Mouse (Mus musculus) thymus, adult 2 months (tissue): Measurements from ENCODE around the gene Mpzl1. TPM values are rescaled to one million over a fixed set of nuclear protein-coding genes. Genes with fewer than 3 reads are reported as not detected.

Source experiments
- DNase-seq: peaks from one replicate; pipeline ENCODE4 v3.0.0; 2021
- H3K27ac ChIP-seq: fragments of 200-500 bp; 2 replicates; pipeline ENCODE4 v1.5.1; 2012; ENCODE audit warnings: low read length, control low read depth; ENCODE audit not compliant: control insufficient read depth, insufficient read depth
- H3K27me3 ChIP-seq: fragments of 200-500 bp; 2 replicates; pipeline ENCODE4 v1.6.1; 2012; ENCODE audit warnings: mild to moderate bottlenecking, low read length, moderate library complexity, mixed read lengths; ENCODE audit not compliant: control insufficient read depth, insufficient read depth
- H3K36me3 ChIP-seq: fragments of 200-500 bp; 2 replicates; pipeline ENCODE4 v1.6.1; 2012; ENCODE audit warnings: mild to moderate bottlenecking, low read length, moderate library complexity; ENCODE audit not compliant: control insufficient read depth, insufficient read depth
- H3K4me1 ChIP-seq: fragments of 200-500 bp; replicated peaks from 2 replicates; pipeline ENCODE4 v1.6.1; 2012; ENCODE audit warnings: low read length; ENCODE audit not compliant: control insufficient read depth, insufficient read depth
- H3K4me3 ChIP-seq: fragments of 200-500 bp; 2 replicates; pipeline ENCODE4 v1.5.1; 2012; ENCODE audit warnings: mild to moderate bottlenecking, low read length, control low read depth, moderate library complexity; ENCODE audit not compliant: control insufficient read depth, insufficient read depth
- CTCF ChIP-seq: fragments of 200-500 bp; IDR thresholded peaks from 2 replicates; pipeline ENCODE4 v1.5.1; 2012; ENCODE audit warnings: mild to moderate bottlenecking, control low read depth, low read length, moderate library complexity, borderline replicate concordance; ENCODE audit not compliant: control insufficient read depth, poor library complexity, insufficient read depth; ENCODE audit errors: extremely low read depth
- POLR2A ChIP-seq: fragments of 200-500 bp; IDR thresholded peaks from 2 replicates; pipeline ENCODE4 v1.6.1; 2012; ENCODE audit warnings: mild to moderate bottlenecking, low read length, control low read depth, moderate library complexity; ENCODE audit not compliant: control insufficient read depth, poor library complexity, insufficient read depth; ENCODE audit errors: extremely low read depth
- WGBS: fragments of 180-500 bp; shearing (Covaris S2); methylation state at CpG from one replicate; pipeline ENCODE4 v1.1.7; 2018; 5-methylcytosine and 5-hydroxymethylcytosine counted together
- polyA plus RNA-seq: library from polyadenylated mRNA; depleted of rRNA; stranded (reverse); fragments of >200 nt; gene quantifications from 2 replicates; pipeline ENCODE4 v1.2.3, GENCODE M21; 2012

Mpzl1 gene
- polyA plus RNA-seq, 1 experiment: 5.9 TPM

GRCm38 (mm10) chr1:165645102-165645501, 10.8 kb upstream of the Mpzl1 start:
- Histone ChIP-seq H3K4me3 (no peak overlapping the region), H3K27me3 (no peaks in the 10 kb centered on the region), H3K27ac (no peak overlapping the region), H3K4me1 (peaks cover 4% of the 10 kb centered on the region; the same call in 1 of the 2 replicates), H3K36me3 (peaks cover 20% of the 10 kb centered on the region)
- 70% methylated on average over 4 of the region's 4 CpGs for WGBS
- TF ChIP-seq POLR2A: no peak
- no peak for TF ChIP-seq CTCF
- no peak for DNase-seq

DNA sequence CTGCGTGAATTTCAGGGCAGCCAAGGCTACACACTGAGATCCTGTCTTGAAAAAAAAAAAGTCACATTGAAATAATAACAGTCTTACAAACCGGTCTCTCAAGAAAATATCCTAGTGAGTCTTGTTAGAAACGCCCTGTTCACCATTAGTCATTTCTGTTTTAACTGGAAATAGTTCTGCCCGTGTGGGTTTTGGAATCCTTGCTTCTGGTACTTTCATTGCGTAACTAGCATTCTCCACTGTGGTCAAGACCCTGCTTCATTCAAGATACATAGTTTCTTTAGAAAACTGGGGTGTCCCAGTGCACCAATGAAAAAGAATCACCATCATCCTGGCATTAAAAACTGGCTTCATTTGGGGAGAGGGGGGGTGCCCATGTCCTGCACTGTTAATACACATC, 9.4 kb upstream of the Mpzl1 start:
- DNase-seq: no peak
- 72% methylated on average over 5 of the region's 5 CpGs for WGBS
- Histone ChIP-seq H3K36me3 (peaks cover 6% of the 10 kb centered on the region), H3K27me3 (no peaks in the 10 kb centered on the region), H3K4me3 (no peak overlapping the region), H3K4me1 (peaks cover 4% of the 10 kb centered on the region; the same call in 1 of the 2 replicates), H3K27ac (no peak overlapping the region)
- no peak for TF ChIP-seq CTCF
- TF ChIP-seq POLR2A: no peak

DNA sequence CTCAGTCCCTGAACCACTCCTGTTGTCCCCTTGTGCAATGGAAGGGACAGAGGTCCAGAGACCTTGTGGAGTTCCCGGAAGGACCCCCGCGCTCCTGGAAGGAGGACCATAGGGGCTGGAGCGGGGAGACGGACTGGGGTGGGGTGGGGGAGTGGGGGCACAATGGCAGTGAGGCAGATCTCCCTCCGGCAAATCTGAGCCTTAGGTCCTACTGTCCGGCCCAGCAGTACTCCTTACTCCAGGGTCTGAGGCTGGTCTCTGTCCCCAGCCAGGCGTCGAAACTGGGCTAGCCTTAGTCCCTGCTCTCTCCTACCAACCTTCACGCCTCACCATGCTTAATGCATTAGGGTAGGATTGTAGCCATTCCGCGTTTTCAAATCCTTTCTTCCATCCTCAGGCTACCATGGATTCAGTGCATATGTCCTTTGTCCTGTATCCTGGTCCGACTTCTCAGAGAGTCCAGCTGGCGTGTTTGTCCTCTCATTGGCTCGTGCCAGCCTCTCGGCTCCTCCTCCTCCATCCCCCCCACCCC, 8.5 kb upstream of the Mpzl1 start:
- Histone ChIP-seq H3K4me1 (peaks cover 4% of the 10 kb centered on the region; the same call in 1 of the 2 replicates), H3K27ac (no peak overlapping the region), H3K36me3 (no peaks in the 10 kb centered on the region), H3K4me3 (peak overlapping the region; percentile 83), H3K27me3 (no peaks in the 10 kb centered on the region)
- DNase-seq: no peak
- 5% methylated on average over 16 of the region's 16 CpGs for WGBS
- no peak for TF ChIP-seq POLR2A
- no peak for TF ChIP-seq CTCF

GRCm38 (mm10) chr1:165641786-165642771, 7.7 kb upstream of the Mpzl1 start:
- under 1% methylated on average over 75 of the region's 75 CpGs for WGBS
- DNase-seq: peak; percentile 82

DNA sequence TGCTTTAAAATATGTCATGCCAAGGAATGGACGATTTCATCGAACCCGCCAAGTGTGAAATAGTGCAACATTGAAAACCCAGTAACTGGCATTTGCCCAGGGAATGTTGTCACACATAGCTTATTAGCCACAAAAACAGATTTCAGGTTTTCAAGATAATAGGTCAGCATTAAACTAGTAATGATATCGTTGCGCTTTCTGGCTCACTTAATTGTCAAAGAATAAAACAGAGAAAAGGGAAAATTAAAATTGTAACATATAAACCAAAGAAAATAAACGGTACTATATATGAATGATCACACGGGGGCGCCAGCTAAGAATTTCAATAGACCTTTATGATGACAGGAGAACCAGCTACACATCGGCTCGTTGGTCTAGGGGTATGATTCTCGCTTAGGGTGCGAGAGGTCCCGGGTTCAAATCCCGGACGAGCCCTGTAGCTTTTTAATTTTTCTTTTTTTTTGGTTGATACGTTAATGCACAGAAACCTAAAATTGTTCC, 7.0 kb upstream of the Mpzl1 start:
- H3K4me1 ChIP-seq: peaks cover 4% of the 10 kb centered on the region; the same call in 1 of the 2 replicates
- no peaks in the 10 kb centered on the region for H3K27me3 ChIP-seq
- H3K27ac ChIP-seq: no peak overlapping the region
- peak; percentile 66 for DNase-seq
- H3K36me3 ChIP-seq: no peaks in the 10 kb centered on the region
- TF ChIP-seq CTCF (no peak), POLR2A (no peak)
- WGBS: 14% methylated on average over 16 of the region's 16 CpGs
- H3K4me3 ChIP-seq: peak overlapping the region; percentile 83

More at GRCm38 (mm10) chr1:165641786-165642771, 7.7 kb upstream of the Mpzl1 start:
- TF ChIP-seq POLR2A (peak; percentile 18; the same call in 1 of the 2 replicates), CTCF (no peak)
- Histone ChIP-seq H3K27ac (no peak overlapping the region), H3K4me1 (peaks cover 4% of the 10 kb centered on the region; the same call in 1 of the 2 replicates), H3K36me3 (no peaks in the 10 kb centered on the region), H3K27me3 (no peaks in the 10 kb centered on the region), H3K4me3 (peak overlapping the region; percentile 83)

DNA sequence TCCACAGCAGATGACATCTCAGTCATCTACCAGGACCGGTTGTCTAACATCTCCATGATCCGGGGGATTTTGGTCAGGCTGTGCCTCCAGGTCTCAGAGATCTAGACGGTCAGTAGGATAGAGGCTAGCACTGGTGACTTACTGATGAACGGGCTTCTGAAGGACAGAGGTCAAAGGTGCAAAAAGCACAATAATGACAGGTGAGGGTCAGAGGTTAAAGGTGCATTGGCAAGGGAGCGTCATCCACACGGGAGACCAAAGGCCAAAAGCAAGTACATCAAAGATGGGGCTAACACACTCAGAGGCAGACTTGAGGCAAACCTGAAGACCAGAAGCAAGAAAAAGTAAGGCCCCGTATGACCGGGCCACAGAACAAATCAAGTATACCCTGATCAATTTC, 2.0 kb upstream of the Mpzl1 start:
- WGBS: 97% methylated on average over 8 of the region's 8 CpGs
- Histone ChIP-seq H3K27ac (no peak overlapping the region), H3K4me1 (peaks cover 6% of the 10 kb centered on the region; the same call in 1 of the 2 replicates)

More for the DNA sequence above, 2.0 kb upstream of the Mpzl1 start:
- peaks cover 2% of the 10 kb centered on the region; the same call in 1 of the 2 replicates for H3K27me3 ChIP-seq
- no peak for DNase-seq
- H3K4me3 ChIP-seq: no peak overlapping the region
- no peak for TF ChIP-seq CTCF
- TF ChIP-seq POLR2A: no peak
- no peaks in the 10 kb centered on the region for H3K36me3 ChIP-seq
